14 mouse cellular contexts compared by ENCODE assay signal in the genomic region with DNA sequence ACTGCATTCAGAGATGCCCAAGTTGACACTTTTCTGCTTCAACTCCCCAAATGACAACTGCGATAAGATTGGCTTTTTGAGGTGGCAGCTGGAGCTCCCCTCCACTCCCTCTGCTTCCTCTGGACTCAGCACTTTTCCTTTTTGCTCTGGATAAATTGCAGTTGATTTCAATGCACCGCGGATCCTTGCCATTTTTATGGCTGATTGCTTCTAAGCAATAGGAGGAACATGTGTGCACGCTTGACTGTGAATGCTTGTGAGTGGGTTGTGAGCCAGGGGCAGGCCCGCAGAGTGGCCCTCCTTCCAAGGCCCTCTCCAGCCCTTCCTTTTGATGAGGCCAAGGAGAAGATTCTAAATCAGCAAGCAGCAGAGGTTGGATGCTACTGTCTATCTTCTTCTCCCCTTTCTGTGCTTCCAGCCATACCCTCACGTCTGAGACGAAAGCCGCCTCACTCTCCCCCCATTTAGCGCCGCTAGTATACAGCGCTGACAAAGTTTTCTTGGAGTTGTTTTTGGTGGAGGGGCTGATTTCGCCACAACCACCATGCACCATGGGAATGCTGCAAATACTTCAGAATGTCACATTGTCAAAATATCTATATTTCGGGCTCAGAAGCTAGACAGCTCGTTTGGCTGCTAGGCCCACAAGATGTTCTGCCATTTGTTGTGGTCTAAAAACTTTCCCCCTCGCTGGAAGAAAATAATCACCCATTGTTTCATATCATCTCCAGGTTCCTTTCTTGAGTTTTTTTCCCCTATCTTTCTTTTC.
A peak's percentile ranks its signal among the peaks of the same experiment; 100 is the strongest.
DNase-seq lines count a peak whose midpoint lies in the region; ATAC-seq lines count a peak whose summit lies in the region.
"Had no signal": no experiment of that assay in that cellular context is flagged by ENCODE, and none has a peak within 500 bp of the region (broad histone marks: within the 10 kb centered on the region; RNA-seq: fewer than 3 reads in every experiment).

No protein-coding gene starts in this region.

- DNase-seq in heart, adult 11 months = peak; percentile 66
- no peak for DNase-seq in heart, adult 9 months (ENCODE audit: low spot score in 2 of 2)
- DNase-seq in right cerebral cortex, adult 18-20 months = peak; percentile 35
- no peak for DNase-seq in right cerebral cortex, postnatal 36 days (ENCODE audit: low spot score in 2 of 2)
- no peak for DNase-seq in c-Kit-positive CD71-positive TER-119-positive erythroid progenitor cells, embryonic 14.5 days (ENCODE audit: low spot score)
- DNase-seq in testis, postnatal 10 days (ENCODE audit: low spot score) = no peak
- DNase-seq: B cell, adult 2 months; cerebellum, adult 18-20 months; kidney, adult 11 months; kidney, postnatal 25 days; liver, postnatal 0 days; lung, postnatal 4 days; thymus, postnatal 14 days had no signal

- peak overlapping the region; percentile 64 for H3K27ac ChIP-seq in hindbrain, embryonic 16.5 days (ENCODE audit: low read depth, low read length)

- H3K36me3 ChIP-seq in hindbrain, embryonic 16.5 days (ENCODE audit: control insufficient read depth, insufficient read depth, low read length) = no peaks in the 10 kb centered on the region

- no peak overlapping the region for H3K9ac ChIP-seq in hindbrain, embryonic 16.5 days (ENCODE audit: low read depth, low read length)
- H3K9ac ChIP-seq: liver, postnatal 0 days had no signal

- no peaks in the 10 kb centered on the region for H3K27me3 ChIP-seq in hindbrain, embryonic 16.5 days (replicated peaks; ENCODE audit: control insufficient read depth, insufficient read depth, low read length)

- ATAC-seq in hindbrain, embryonic 16.5 days = no peak
- ATAC-seq: liver, postnatal 0 days had no signal

- no peaks in the 10 kb centered on the region for H3K9me3 ChIP-seq in hindbrain, embryonic 16.5 days (ENCODE audit: control insufficient read depth, low read length)

- no peak overlapping the region for H3K4me2 ChIP-seq in hindbrain, embryonic 16.5 days (ENCODE audit: low read length)

- WGBS in hindbrain, embryonic 16.5 days = 63% methylated on average over 15 of the region's 15 CpGs

- no peak overlapping the region for H3K4me3 ChIP-seq in hindbrain, embryonic 16.5 days (ENCODE audit: low read length)

- peaks cover 6% of the 10 kb centered on the region; the same call in 1 of the 2 replicates for H3K4me1 ChIP-seq in hindbrain, embryonic 16.5 days (ENCODE audit: control insufficient read depth, insufficient read depth, low read depth, low read length)

Comparison
In these comparisons a context has a peak if more than half of its experiments do, and no peak if none do; other contexts are left out.
1. DNase-seq: peak in heart, adult 11 months (single experiment) and right cerebral cortex, adult 18-20 months (single experiment); none in heart, adult 9 months (0 of 2), right cerebral cortex, postnatal 36 days (0 of 2), c-Kit-positive CD71-positive TER-119-positive erythroid progenitor cells, embryonic 14.5 days (single experiment) and testis, postnatal 10 days (single experiment).